Mouse (Mus musculus) brain, adult 10 weeks (tissue): ENCODE results near the gene Pdzrn3. TPM values are rescaled to one million over a fixed set of nuclear protein-coding genes. Genes with fewer than 3 reads are reported as not detected.

Source experiments
- polyA plus RNA-seq: library from polyadenylated mRNA; stranded (reverse); fragments of 350-450 nt; fragmentation: Illumina TruSeq; extraction: RNeasy Lipid Tissue Mini Kit (QIAGEN cat#74804); gene quantifications from one replicate; pipeline ENCODE4 v1.2.3, GENCODE M21; 2015; ENCODE audit warnings: low read depth, low replicate concordance

The Pdzrn3 gene
- 16.3 TPM for polyA plus RNA-seq

GRCm38 (mm10) chr6:101377167-101377934 is at the start of gene Pdzrn3:
Gene Pdzrn3 (minus strand): TSS chr6:101377897.

